Mouse (Mus musculus) liver, adult 2 months (tissue): Measurements from ENCODE around the gene Aacs. TPM values are rescaled to one million over a fixed set of nuclear protein-coding genes. Genes with fewer than 3 reads are reported as not detected.

Source experiments
- DNase-seq: peaks from one replicate; pipeline ENCODE4 v3.0.0-alpha.2; 2011; ENCODE audit warnings: low read depth, low spot score; ENCODE audit errors: extremely low read depth
- H3K27ac ChIP-seq: fragments of 200-500 bp; replicated peaks from 2 replicates; pipeline ENCODE4 v1.5.1; 2012; ENCODE audit warnings: low read depth, mild to moderate bottlenecking, control low read depth, inconsistent platforms, low read length; ENCODE audit not compliant: insufficient read depth
- H3K27me3 ChIP-seq: fragments of 200-500 bp; 2 replicates; pipeline ENCODE4 v1.6.1; 2012; ENCODE audit warnings: mild to moderate bottlenecking, moderate library complexity, low read length, inconsistent platforms; ENCODE audit not compliant: control insufficient read depth, insufficient read depth
- H3K36me3 ChIP-seq: fragments of 200-500 bp; 2 replicates; pipeline ENCODE4 v1.6.1; 2012; ENCODE audit warnings: low read length, inconsistent platforms; ENCODE audit not compliant: control insufficient read depth, insufficient read depth
- H3K4me1 ChIP-seq: fragments of 200-500 bp; 2 replicates; pipeline ENCODE4 v1.6.1; 2011; ENCODE audit warnings: low read length; ENCODE audit not compliant: control insufficient read depth, insufficient read depth
- H3K4me3 ChIP-seq: fragments of 200-500 bp; 2 replicates; pipeline ENCODE4 v1.5.1; 2011; ENCODE audit warnings: low read depth, mild to moderate bottlenecking, control low read depth, low read length, moderate library complexity; ENCODE audit not compliant: insufficient read depth
- H3K79me2 ChIP-seq: fragments of 200-500 bp; 2 replicates; pipeline ENCODE4 v1.6.1; 2012; ENCODE audit warnings: inconsistent platforms, mild to moderate bottlenecking, low read length, moderate library complexity; ENCODE audit not compliant: control insufficient read depth, insufficient read depth
- H3K9ac ChIP-seq: fragments of 200-500 bp; 2 replicates; pipeline ENCODE4 v1.6.1; 2012; ENCODE audit warnings: low read depth, mild to moderate bottlenecking, control low read depth, inconsistent platforms, low read length
- CTCF ChIP-seq: fragments of 200-500 bp; IDR thresholded peaks from 2 replicates; pipeline ENCODE4 v1.5.1; 2011; ENCODE audit warnings: low read depth, low read length, control low read depth
- POLR2A ChIP-seq: fragments of 200-500 bp; IDR thresholded peaks from 2 replicates; pipeline ENCODE4 v1.6.1; 2011; ENCODE audit warnings: low read length, control low read depth; ENCODE audit not compliant: insufficient read depth; ENCODE audit errors: extremely low read depth
- WGBS: fragments of 180-500 bp; shearing (Covaris S2); methylation state at CpG from one replicate; pipeline ENCODE4 v1.1.7; 2018; 5-methylcytosine and 5-hydroxymethylcytosine counted together
- polyA plus RNA-seq: library from polyadenylated mRNA; depleted of rRNA; stranded (reverse); fragments of >200 nt; gene quantifications from 2 replicates; pipeline ENCODE4 v1.2.3, GENCODE M21; 2012
- total RNA-seq: library from RNA; depleted of rRNA; stranded (reverse); fragments of >200 nt; gene quantifications from 2 replicates; pipeline ENCODE4 v1.2.3, GENCODE M21; 2014

The Aacs gene
- total and polyA plus RNA-seq, 2 experiments = 40.9 to 190 TPM

DNA sequence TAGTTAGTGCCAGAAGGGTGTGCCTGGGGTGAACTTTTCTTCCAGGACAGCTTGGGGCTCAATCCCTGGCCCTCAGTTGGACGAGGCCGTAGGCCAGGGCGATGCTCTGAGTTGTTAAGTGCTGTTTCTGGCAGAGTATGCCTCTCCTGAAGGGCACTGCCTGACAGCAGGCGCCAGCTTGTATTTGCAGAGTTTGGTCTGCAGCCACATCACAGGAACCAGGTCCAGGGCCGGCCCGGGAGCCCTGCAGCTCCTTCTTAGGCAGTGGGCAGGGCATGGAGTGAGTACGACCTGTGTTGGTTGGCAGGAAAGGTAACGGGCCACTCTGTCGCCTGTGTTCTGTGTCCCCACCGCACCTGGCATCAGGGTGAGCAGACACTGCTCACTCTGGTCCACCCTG lies 15.5 kb downstream of the Aacs start:
- peak overlapping the region; percentile 82; the same call in 1 of the 2 replicates for H3K27ac ChIP-seq
- H3K4me1 ChIP-seq = peaks cover 20% of the 10 kb centered on the region
- H3K27me3 ChIP-seq = no peaks in the 10 kb centered on the region
- H3K4me3 ChIP-seq = no peak overlapping the region
- H3K9ac ChIP-seq = peak overlapping the region; percentile 25
- WGBS = 39% methylated on average over 10 of the region's 10 CpGs
- H3K79me2 ChIP-seq = peaks cover 2% of the 10 kb centered on the region; the same call in 1 of the 2 replicates
- H3K36me3 ChIP-seq = peaks cover 41% of the 10 kb centered on the region
- TF ChIP-seq POLR2A (no peak), CTCF (no peak)
- peak; percentile 94 for DNase-seq

DNA sequence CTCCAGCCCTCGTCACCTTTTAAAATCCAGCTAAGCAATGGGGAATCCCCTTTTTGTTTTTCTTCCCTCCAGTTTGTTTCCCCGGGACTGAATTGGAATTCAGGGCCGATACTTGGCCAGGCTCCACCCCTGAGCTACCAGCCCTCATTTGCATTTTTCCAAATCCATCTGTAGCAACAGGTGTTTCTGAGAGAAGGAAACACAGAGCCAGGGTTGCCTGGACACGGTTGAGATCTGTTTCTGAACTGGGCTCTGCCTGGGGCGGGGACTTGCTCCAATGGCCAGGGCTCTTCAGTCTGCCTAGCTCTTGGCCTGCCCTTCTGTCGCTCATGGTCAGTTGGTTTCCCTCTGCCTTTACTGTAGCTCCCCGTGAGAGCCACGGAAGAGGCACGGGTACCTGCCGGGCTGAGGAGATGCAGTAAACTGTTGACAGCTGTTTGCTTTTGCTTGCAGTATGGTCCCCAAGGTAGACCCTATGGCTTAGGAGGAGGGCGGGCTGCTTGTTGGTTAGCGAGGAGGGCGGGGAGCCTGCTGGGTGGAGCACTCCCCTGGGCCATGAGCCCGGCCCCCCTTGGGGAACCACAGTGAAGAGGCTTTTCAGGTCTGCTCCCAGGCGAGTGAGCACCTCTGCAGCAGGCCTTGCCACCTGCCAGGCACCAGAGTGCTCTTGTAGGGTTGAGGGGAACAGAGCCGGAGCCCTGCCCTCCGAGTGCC lies 16.9 kb downstream of the Aacs start:
- peaks cover 35% of the 10 kb centered on the region for H3K36me3 ChIP-seq
- H3K27me3 ChIP-seq = no peaks in the 10 kb centered on the region
- H3K9ac ChIP-seq = peak overlapping the region; percentile 1; the same call in 1 of the 2 replicates
- DNase-seq = no peak
- peak overlapping the region; percentile 6; the same call in 1 of the 2 replicates for H3K27ac ChIP-seq
- peaks cover 24% of the 10 kb centered on the region for H3K4me1 ChIP-seq
- TF ChIP-seq CTCF = no peak
- TF ChIP-seq POLR2A = no peak
- peaks cover 4% of the 10 kb centered on the region; the same call in 1 of the 2 replicates for H3K79me2 ChIP-seq
- WGBS = 85% methylated on average over 17 of the region's 17 CpGs
- no peak overlapping the region for H3K4me3 ChIP-seq

DNA sequence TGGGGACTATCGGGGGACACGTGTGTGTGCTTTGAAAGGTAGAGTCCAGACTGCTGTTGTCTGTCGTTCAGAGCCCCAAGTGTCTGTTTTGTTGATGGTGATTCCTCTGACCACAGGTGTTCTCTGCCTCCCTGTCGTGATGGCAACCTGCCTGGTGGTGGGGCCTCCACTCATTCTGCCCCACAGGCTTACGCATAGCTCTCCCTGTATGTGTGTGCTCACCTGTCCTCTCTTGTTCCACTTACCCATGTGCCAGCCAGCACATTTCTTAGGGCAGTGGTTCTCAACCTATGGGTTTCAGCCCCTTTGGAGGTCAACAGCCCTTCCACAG lies 17.4 kb downstream of the Aacs start:
- Histone ChIP-seq H3K36me3 (peaks cover 33% of the 10 kb centered on the region), H3K79me2 (peaks cover 4% of the 10 kb centered on the region; the same call in 1 of the 2 replicates), H3K4me3 (no peak overlapping the region), H3K27me3 (no peaks in the 10 kb centered on the region), H3K4me1 (peaks cover 29% of the 10 kb centered on the region), H3K27ac (no peak overlapping the region; the same call in 1 of the 2 replicates), H3K9ac (no peak overlapping the region; the same call in 1 of the 2 replicates)
- TF ChIP-seq POLR2A = no peak
- no peak for TF ChIP-seq CTCF
- no peak for DNase-seq
- 90% methylated on average over 5 of the region's 5 CpGs for WGBS

DNA sequence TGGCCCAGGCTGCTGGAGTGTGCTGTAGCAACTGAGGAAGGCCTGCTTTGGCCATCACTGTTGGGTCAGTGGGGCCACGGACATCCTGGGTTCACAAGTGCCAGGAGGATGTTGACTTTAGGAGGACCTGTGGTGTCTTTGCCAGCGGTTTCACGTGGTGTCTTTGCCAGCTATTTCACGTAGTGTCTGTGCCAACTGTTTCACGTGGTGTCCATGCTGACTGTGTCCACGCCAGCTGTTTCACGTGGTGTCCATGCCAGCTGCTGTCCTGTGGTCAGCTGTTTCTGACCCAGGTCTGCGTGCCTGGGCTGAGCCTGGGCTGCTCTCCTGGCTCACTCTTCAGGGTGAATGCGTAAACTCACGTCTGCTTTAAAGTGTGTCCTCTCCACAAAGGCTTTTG lies 20.0 kb downstream of the Aacs start:
- 17% methylated on average over 10 of the region's 10 CpGs for WGBS
- Histone ChIP-seq H3K79me2 (peaks cover 11% of the 10 kb centered on the region; the same call in 1 of the 2 replicates), H3K27me3 (no peaks in the 10 kb centered on the region), H3K36me3 (peaks cover 26% of the 10 kb centered on the region), H3K4me3 (no peak overlapping the region), H3K27ac (peak overlapping the region; percentile 90), H3K9ac (peak overlapping the region; percentile 62), H3K4me1 (peaks cover 29% of the 10 kb centered on the region)
- DNase-seq = peak; percentile 99
- TF ChIP-seq POLR2A (no peak), CTCF (no peak)

DNA sequence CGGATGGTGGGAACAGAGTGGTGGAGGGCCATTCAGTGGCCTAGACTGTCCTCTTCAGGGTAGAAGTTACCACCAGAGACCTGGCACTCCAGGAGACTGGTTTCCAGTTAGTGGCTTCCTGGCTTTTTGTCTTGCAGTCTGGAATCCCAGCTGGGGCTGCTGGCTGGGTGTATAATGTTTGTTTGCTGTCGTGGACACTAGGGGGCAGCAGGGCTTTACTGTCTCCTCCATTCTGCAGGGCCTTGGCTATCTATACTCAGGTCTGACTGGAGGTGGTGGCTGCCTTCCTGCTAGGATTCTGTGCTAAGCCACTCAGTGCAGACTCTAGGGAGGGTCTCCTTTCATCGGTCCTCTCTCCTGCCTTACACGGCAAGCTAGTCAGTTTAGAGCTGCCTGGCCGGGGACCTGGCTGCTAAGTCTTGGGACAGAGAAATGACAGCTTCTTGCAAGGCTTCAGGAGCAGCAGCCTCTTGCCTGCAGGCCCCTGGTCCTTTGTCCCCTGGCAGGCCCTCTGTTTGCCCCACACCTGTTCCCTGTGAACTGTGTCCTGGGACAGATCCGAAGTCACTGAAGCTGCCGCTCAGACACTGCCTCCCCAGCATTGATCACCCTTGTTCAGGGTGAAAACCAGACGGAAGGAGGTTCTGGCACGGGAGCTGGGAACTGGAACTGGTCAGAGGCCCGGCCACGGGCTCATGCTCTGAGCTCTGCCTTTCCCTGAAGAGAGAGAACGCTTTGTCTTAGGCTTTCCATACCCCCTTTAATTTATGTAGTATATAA lies 22.4 kb downstream of the Aacs start:
- Histone ChIP-seq H3K4me3 (no peak overlapping the region), H3K9ac (peak overlapping the region; percentile 26; the same call in 1 of the 2 replicates), H3K36me3 (peaks cover 24% of the 10 kb centered on the region), H3K27me3 (no peaks in the 10 kb centered on the region), H3K4me1 (peaks cover 27% of the 10 kb centered on the region), H3K79me2 (peaks cover 11% of the 10 kb centered on the region; the same call in 1 of the 2 replicates), H3K27ac (peak overlapping the region; percentile 80)
- WGBS = 32% methylated on average over 12 of the region's 12 CpGs
- TF ChIP-seq CTCF (peak; percentile 71), POLR2A (no peak)
- peak; percentile 96 for DNase-seq
